Mouse (Mus musculus): ENCODE results near the gene Armh3.
A peak's percentile ranks its signal among the peaks of the same experiment; 100 is the strongest.

GRCm38 (mm10) chr19:46036477-46037242 is 38.4 kb upstream of the Armh3 start:
- TF ChIP-seq POLR2A (IDR thresholded peaks at IDR 0.05; ENCODE audit: control insufficient read depth in 1 of 2, insufficient read depth in 1 of 2, low read depth in 1 of 2, low read length in 2 of 2, poor library complexity in 1 of 2) (no peak), SMC3 (IDR thresholded peaks at IDR 0.05; ENCODE audit: low read depth, low read length) (peak; percentile 47), TCF12 (IDR thresholded peaks at IDR 0.05; ENCODE audit: low read depth, low read length) (0 out of 2 replicates have a peak, but pooled peaks have one; percentile 28), E2F4 (IDR thresholded peaks at IDR 0.05; ENCODE audit: borderline replicate concordance, low read depth, low read length) (no peak), GABPA (IDR thresholded peaks at IDR 0.05; ENCODE audit: low read depth, low read length) (no peak), TBP (IDR thresholded peaks at IDR 0.05; ENCODE audit: low read depth, low read length) (no peak)

Data from MEL (cell line).